ENCODE assay signal across 30 mouse cellular contexts in genomic region chr2:13496087-13496486, GRCm38 (mm10). TPM values are rescaled to one million over a fixed set of nuclear protein-coding genes. Genes with fewer than 3 reads are reported as not detected.
DNase-seq lines count a peak whose midpoint lies in the region; ATAC-seq and TF ChIP-seq lines count a peak whose summit lies in the region.
"Had no signal": no experiment of that assay in that cellular context is flagged by ENCODE, and none has a peak within 500 bp of the region (broad histone marks: within the 10 kb centered on the region; RNA-seq: fewer than 3 reads in every experiment).

No protein-coding gene starts in this region.

- WGBS in liver, embryonic 14.5 days (ENCODE audit: insufficient replicate concordance), result 22% methylated on average over 2 of the region's 2 CpGs
- WGBS in liver, embryonic 12.5 days (ENCODE audit: insufficient replicate concordance), result 44% methylated on average over 2 of the region's 2 CpGs

- H3K27ac ChIP-seq in liver, embryonic 14.5 days, result no peak overlapping the region
- H3K27ac ChIP-seq in liver, embryonic 12.5 days, result no peak overlapping the region
- no peak overlapping the region for H3K27ac ChIP-seq in CH12.LX (ENCODE audit: insufficient read depth, low read depth)
- H3K27ac ChIP-seq in bone marrow macrophage, adult 2 months (ENCODE audit: insufficient read depth, low read depth, low read length), result peak overlapping the region; percentile 45
- H3K27ac ChIP-seq: forebrain, embryonic 13.5 days; hindbrain, embryonic 15.5 days; layer of hippocampus, adult 2 months; limb, embryonic 13.5 days; liver, embryonic 13.5 days; lung, embryonic 15.5 days; macrophage; midbrain, embryonic 12.5 days; neural tube, embryonic 12.5 days had no signal

- in situ Hi-C loops in CH12.LX (cut with MboI; ENCODE audit: low pct_ligation_motif_present, low pct_unique_long_range_greater_than_20kb, low sequenced_read_pairs), result no loop called here

- H3K9ac ChIP-seq in liver, embryonic 14.5 days (replicated peaks), result no peak overlapping the region
- no peak overlapping the region for H3K9ac ChIP-seq in liver, embryonic 12.5 days
- H3K9ac ChIP-seq in CH12.LX (ENCODE audit: insufficient read depth, low read depth), result no peak overlapping the region
- H3K9ac ChIP-seq: forebrain, embryonic 13.5 days; hindbrain, embryonic 15.5 days; limb, embryonic 13.5 days; liver, embryonic 13.5 days; lung, embryonic 15.5 days; midbrain, embryonic 12.5 days; neural tube, embryonic 12.5 days had no signal

- no peaks in the 10 kb centered on the region for H3K9me3 ChIP-seq in liver, embryonic 14.5 days (ENCODE audit: control insufficient read depth, low read length)
- H3K9me3 ChIP-seq in liver, embryonic 12.5 days (replicated peaks), result no peaks in the 10 kb centered on the region
- no peaks in the 10 kb centered on the region for H3K9me3 ChIP-seq in CH12.LX (replicated peaks; ENCODE audit: low read length)
- H3K9me3 ChIP-seq: forebrain, embryonic 13.5 days; G1E; hindbrain, embryonic 15.5 days; limb, embryonic 13.5 days; liver, embryonic 13.5 days; lung, embryonic 15.5 days; midbrain, embryonic 12.5 days; neural tube, embryonic 12.5 days had no signal

- no peak for DNase-seq in liver, embryonic 14.5 days (ENCODE audit: low read depth in 3 of 3, low spot score in 3 of 3)
- no peak for DNase-seq in CH12.LX (ENCODE audit: extremely low read depth)
- no peak for DNase-seq in thymus, adult 18-20 months
- DNase-seq in frontal cortex, postnatal 36 days (ENCODE audit: low spot score in 2 of 2), result no peak
- DNase-seq: adrenal gland, postnatal 10 days; cerebellum, adult 2 months; cerebellum, postnatal 14 days; gastrocnemius, postnatal 10 days; kidney, adult 2 months; kidney, postnatal 36 days; liver, embryonic 13.5 days; right cerebral cortex, adult 18-20 months; spleen, adult 18-20 months; thymus, postnatal 25 days had no signal

- TF ChIP-seq POLR2A in CH12.LX (IDR thresholded peaks at IDR 0.05; ENCODE audit: low read depth, low read length), result no peak
- TF ChIP-seq POLR2A in bone marrow macrophage, adult 2 months (IDR thresholded peaks at IDR 0.05; ENCODE audit: borderline replicate concordance, low read depth, low read length), result no peak

- no peak for TF ChIP-seq EP300 in liver, embryonic 14.5 days (IDR thresholded peaks at IDR 0.05; ENCODE audit: low read depth)
- TF ChIP-seq EP300 in CH12.LX (IDR thresholded peaks at IDR 0.05; ENCODE audit: low read length), result no peak

- no peak overlapping the region for H3K4me2 ChIP-seq in liver, embryonic 14.5 days (ENCODE audit: low read depth)
- no peak overlapping the region for H3K4me2 ChIP-seq in liver, embryonic 12.5 days
- no peak overlapping the region for H3K4me2 ChIP-seq in CH12.LX (ENCODE audit: insufficient read depth, low read depth, poor library complexity, severe bottlenecking)
- H3K4me2 ChIP-seq: forebrain, embryonic 13.5 days; hindbrain, embryonic 15.5 days; limb, embryonic 13.5 days; liver, embryonic 13.5 days; lung, embryonic 15.5 days; midbrain, embryonic 12.5 days; neural tube, embryonic 12.5 days had no signal

- H3K79me2 ChIP-seq in CH12.LX (replicated peaks; ENCODE audit: control insufficient read depth, extremely low read depth, insufficient read depth, poor library complexity, severe bottlenecking), result no peaks in the 10 kb centered on the region

- dilution Hi-C loops in CH12.LX (cut with MboI; ENCODE audit: extremely low pct_ligation_motif_present, extremely low pct_unique_long_range_greater_than_20kb, low sequenced_read_pairs), result no loop called here

- no peaks in the 10 kb centered on the region for H3K36me3 ChIP-seq in liver, embryonic 14.5 days (replicated peaks; ENCODE audit: control insufficient read depth, insufficient read depth, low read depth)
- H3K36me3 ChIP-seq in liver, embryonic 12.5 days, result no peaks in the 10 kb centered on the region
- H3K36me3 ChIP-seq in CH12.LX (replicated peaks in 1 of 2; ENCODE audit: control insufficient read depth in 1 of 2, insufficient read depth in 1 of 2, low read length in 1 of 2), result no peaks in the 10 kb centered on the region
- H3K36me3 ChIP-seq: G1E; hindbrain, embryonic 15.5 days; limb, embryonic 13.5 days; liver, embryonic 13.5 days; lung, embryonic 15.5 days; midbrain, embryonic 12.5 days; neural tube, embryonic 12.5 days had no signal

- H3K27me3 ChIP-seq in liver, embryonic 14.5 days (ENCODE audit: control insufficient read depth, insufficient read depth, low read length), result no peaks in the 10 kb centered on the region
- no peaks in the 10 kb centered on the region for H3K27me3 ChIP-seq in liver, embryonic 12.5 days (replicated peaks)
- no peaks in the 10 kb centered on the region for H3K27me3 ChIP-seq in CH12.LX (replicated peaks)
- H3K27me3 ChIP-seq: forebrain, embryonic 13.5 days; hindbrain, embryonic 15.5 days; limb, embryonic 13.5 days; liver, embryonic 13.5 days; lung, embryonic 15.5 days; midbrain, embryonic 12.5 days; neural tube, embryonic 12.5 days; Patski had no signal

- peaks cover 0 to 4% of the 10 kb centered on the region in 2 experiments; a peak in 1 of 4 replicates for H3K4me1 ChIP-seq in liver, embryonic 14.5 days (replicated peaks; ENCODE audit: control insufficient read depth in 2 of 2, insufficient read depth in 2 of 2, low read length in 1 of 2)
- peaks cover 9% of the 10 kb centered on the region; the same call in 1 of the 2 replicates for H3K4me1 ChIP-seq in liver, embryonic 12.5 days
- peaks cover 0 to 3% of the 10 kb centered on the region in 2 experiments; a peak in 1 of 4 replicates for H3K4me1 ChIP-seq in CH12.LX (ENCODE audit: control insufficient read depth in 1 of 2, insufficient read depth in 2 of 2)
- peaks cover 14% of the 10 kb centered on the region for H3K4me1 ChIP-seq in bone marrow macrophage, adult 2 months (ENCODE audit: control insufficient read depth, insufficient read depth, low read length)
- H3K4me1 ChIP-seq: forebrain, embryonic 13.5 days; hindbrain, embryonic 15.5 days; lung, embryonic 15.5 days; neural tube, embryonic 12.5 days had no signal

- ATAC-seq in liver, embryonic 14.5 days (ENCODE audit: insufficient read depth), result 0 out of 2 replicates have a peak, but pooled peaks have one; percentile 11
- ATAC-seq in liver, embryonic 12.5 days, result no peak
- ATAC-seq in megakaryocyte progenitor cell, adult 5-6 weeks (replicated peaks; ENCODE audit: poor library complexity), result peak; percentile 79
- ATAC-seq: forebrain, embryonic 13.5 days; inflammation-experienced regulatory T-cells, adult 6 months; Patski had no signal

- TF ChIP-seq CTCF in liver, embryonic 14.5 days (IDR thresholded peaks at IDR 0.05; ENCODE audit: low read depth), result no peak
- TF ChIP-seq CTCF in CH12.LX (conservative IDR thresholded peaks at IDR 0.05 in 1 of 2, IDR thresholded peaks at IDR 0.05 in 1 of 2; ENCODE audit: low read depth in 2 of 2, low read length in 2 of 2), result no peak
- TF ChIP-seq CTCF in bone marrow macrophage, adult 2 months (IDR thresholded peaks at IDR 0.05; ENCODE audit: low read depth, low read length), result no peak

- no peak overlapping the region for H3K4me3 ChIP-seq in liver, embryonic 14.5 days (ENCODE audit: insufficient read depth in 1 of 2, low read depth in 2 of 2, low read length in 2 of 2)
- H3K4me3 ChIP-seq in liver, embryonic 12.5 days, result no peak overlapping the region
- H3K4me3 ChIP-seq in CH12.LX (replicated peaks in 1 of 3; ENCODE audit: low read depth in 2 of 3, low read length in 2 of 3, poor library complexity in 1 of 3), result no peak overlapping the region
- H3K4me3 ChIP-seq in bone marrow macrophage, adult 2 months (ENCODE audit: insufficient read depth, low read length), result no peak overlapping the region
- H3K4me3 ChIP-seq: forebrain, embryonic 13.5 days; hindbrain, embryonic 15.5 days; layer of hippocampus, adult 2 months; limb, embryonic 13.5 days; liver, embryonic 13.5 days; lung, embryonic 15.5 days; midbrain, embryonic 12.5 days; myocyte; neural tube, embryonic 12.5 days had no signal

- no peak for TF ChIP-seq RAD21 in CH12.LX (IDR thresholded peaks at IDR 0.05; ENCODE audit: low read depth, low read length)

TF ChIP-seq in CH12.LX, 34 proteins besides CTCF, POLR2A, EP300 and RAD21:
- TF ChIP-seq ETS1 (conservative IDR thresholded peaks at IDR 0.05; ENCODE audit: low read depth, low read length) (no peak), MAFK (IDR thresholded peaks at IDR 0.05; ENCODE audit: insufficient replicate concordance, low read length) (peak; percentile 47; the same call in 1 of the 2 replicates), MAZ (IDR thresholded peaks at IDR 0.05; ENCODE audit: low read depth, low read length) (no peak), TBP (conservative IDR thresholded peaks at IDR 0.05; ENCODE audit: low read depth, low read length) (no peak), TCF12 (IDR thresholded peaks at IDR 0.05; ENCODE audit: low read depth, low read length) (no peak), USF2 (conservative IDR thresholded peaks at IDR 0.05; ENCODE audit: low read depth, low read length) (no peak), RCOR1 (conservative IDR thresholded peaks at IDR 0.05; ENCODE audit: low read depth, low read length) (no peak)

RNA-seq across cellular contexts. Expression of gene Cubn, which starts 4.5 kb away (rescaled TPM):
- polyA plus RNA-seq in liver, embryonic 14.5 days (2012; rRNA removed), result 0.04 TPM in 2 replicates
- 0.06 and 0.08 TPM in 2 replicates for polyA plus RNA-seq in liver, embryonic 14.5 days (2014; fragmentation: Nextera tagmentation; extraction: Ambion mirVana)
- polyA plus RNA-seq in liver, embryonic 12.5 days (2016; fragmentation: Nextera tagmentation; extraction: Ambion mirVana), result 0.07 and 0.20 TPM in 2 replicates
- total RNA-seq in CH12.LX (2012; rRNA removed), result under 0.01 and 0.04 TPM in 2 replicates
- total RNA-seq in CH12.LX (2014; rRNA removed), result 0.03 and 0.04 TPM in 2 replicates
- polyA plus RNA-seq in CH12.LX (2012; ENCODE audit: insufficient read length, low read depth), result 0.05 and 0.09 TPM in 2 replicates
- polyA plus RNA-seq in bone marrow macrophage, adult 2 months (2012; ENCODE audit: insufficient read depth, insufficient read length, missing spikeins), result 0.08 TPM in 1 of 2 replicates, not detected in the other
- not detected in 2 replicates for total RNA-seq in megakaryocyte progenitor cell, adult 5-6 weeks (2015)
- not detected in 2 replicates for total RNA-seq in megakaryocyte progenitor cell, adult 5-6 weeks (2017)
- total RNA-seq: hematopoietic stem cell, adult 5-6 weeks had no signal
- polyA plus RNA-seq: G1E, macrophage had no signal

RNA-seq across cellular contexts. Expression of gene Trdmt1, which starts 48.4 kb away (rescaled TPM):
- polyA plus RNA-seq in liver, embryonic 14.5 days (2012; rRNA removed), result 1.9 and 2.8 TPM in 2 replicates
- polyA plus RNA-seq in liver, embryonic 14.5 days (2014; fragmentation: Nextera tagmentation; extraction: Ambion mirVana), result 5.4 and 5.5 TPM in 2 replicates
- 6.3 and 6.6 TPM in 2 replicates for polyA plus RNA-seq in liver, embryonic 12.5 days (2016; fragmentation: Nextera tagmentation; extraction: Ambion mirVana)
- total RNA-seq in CH12.LX (2012; rRNA removed) (8.4 and 8.8 TPM in 2 replicates), CH12.LX (2014; rRNA removed) (28.6 and 29.8 TPM in 2 replicates)
- polyA plus RNA-seq in CH12.LX (2012; ENCODE audit: insufficient read length, low read depth), result 11.2 and 11.8 TPM in 2 replicates
- polyA plus RNA-seq in bone marrow macrophage, adult 2 months (2012; ENCODE audit: insufficient read depth, insufficient read length, missing spikeins), result 3.9 and 6.9 TPM in 2 replicates
- total RNA-seq in megakaryocyte progenitor cell, adult 5-6 weeks (2015), result 13.9 and 14.4 TPM in 2 replicates
- 16.4 and 17.7 TPM in 2 replicates for total RNA-seq in megakaryocyte progenitor cell, adult 5-6 weeks (2017)
